Mouse (Mus musculus) liver, embryonic 12.5 days (tissue): ENCODE results near the gene Filip1. TPM values are rescaled to one million over a fixed set of nuclear protein-coding genes. Genes with fewer than 3 reads are reported as not detected.
A peak's percentile ranks its signal among the peaks of the same experiment; 100 is the strongest.

ENCODE experiments used
- ATAC-seq: fragments of 200-750 bp; cut with Nextera tagmentation; 2 replicates; pipeline ENCODE4 v1.8.0; 2017; ENCODE audit warnings: moderate number of reproducible peaks, mild to moderate bottlenecking, moderate library complexity
- H3K27ac ChIP-seq: fragments of 300-500 bp; sonication (generic); 2 replicates; pipeline ENCODE4 v1.5.1; 2016; ENCODE audit warnings: mild to moderate bottlenecking
- H3K27me3 ChIP-seq: fragments of 300-500 bp; sonication (generic); replicated peaks from 2 replicates; pipeline ENCODE4 v1.6.1; 2016; ENCODE audit warnings: mild to moderate bottlenecking, moderate library complexity
- H3K36me3 ChIP-seq: fragments of 300-500 bp; sonication (generic); 2 replicates; pipeline ENCODE4 v1.6.1; 2016; ENCODE audit warnings: mild to moderate bottlenecking, moderate library complexity
- H3K4me1 ChIP-seq: fragments of 300-500 bp; sonication (generic); 2 replicates; pipeline ENCODE4 v1.6.1; 2016
- H3K4me2 ChIP-seq: fragments of 300-500 bp; sonication (generic); 2 replicates; pipeline ENCODE4 v1.6.1; 2016; ENCODE audit warnings: mild to moderate bottlenecking, moderate library complexity
- H3K4me3 ChIP-seq: fragments of 300-500 bp; sonication (generic); 2 replicates; pipeline ENCODE4 v1.5.1; 2016; ENCODE audit warnings: mild to moderate bottlenecking, moderate library complexity
- H3K9ac ChIP-seq: fragments of 300-500 bp; sonication (generic); 2 replicates; pipeline ENCODE4 v1.6.1; 2016; ENCODE audit warnings: mild to moderate bottlenecking, moderate library complexity
- H3K9me3 ChIP-seq: fragments of 300-500 bp; sonication (generic); replicated peaks from 2 replicates; pipeline ENCODE4 v1.6.1; 2016; ENCODE audit warnings: mild to moderate bottlenecking, moderate library complexity
- WGBS: fragments of 180-500 bp; shearing (Covaris S2); methylation state at CpG from one replicate; pipeline ENCODE4 v1.1.7; 2016; ENCODE audit not compliant: insufficient replicate concordance; 5-methylcytosine and 5-hydroxymethylcytosine counted together
- polyA plus RNA-seq: library from polyadenylated mRNA; unstranded; fragments of >200 nt; fragmentation: Nextera tagmentation; extraction: Ambion mirVana; gene quantifications from 2 replicates; pipeline ENCODE4 v1.2.1, GENCODE M21; 2016

Gene Filip1
- polyA plus RNA-seq, 1 experiment from 2014 or later: 1.2 TPM

DNA sequence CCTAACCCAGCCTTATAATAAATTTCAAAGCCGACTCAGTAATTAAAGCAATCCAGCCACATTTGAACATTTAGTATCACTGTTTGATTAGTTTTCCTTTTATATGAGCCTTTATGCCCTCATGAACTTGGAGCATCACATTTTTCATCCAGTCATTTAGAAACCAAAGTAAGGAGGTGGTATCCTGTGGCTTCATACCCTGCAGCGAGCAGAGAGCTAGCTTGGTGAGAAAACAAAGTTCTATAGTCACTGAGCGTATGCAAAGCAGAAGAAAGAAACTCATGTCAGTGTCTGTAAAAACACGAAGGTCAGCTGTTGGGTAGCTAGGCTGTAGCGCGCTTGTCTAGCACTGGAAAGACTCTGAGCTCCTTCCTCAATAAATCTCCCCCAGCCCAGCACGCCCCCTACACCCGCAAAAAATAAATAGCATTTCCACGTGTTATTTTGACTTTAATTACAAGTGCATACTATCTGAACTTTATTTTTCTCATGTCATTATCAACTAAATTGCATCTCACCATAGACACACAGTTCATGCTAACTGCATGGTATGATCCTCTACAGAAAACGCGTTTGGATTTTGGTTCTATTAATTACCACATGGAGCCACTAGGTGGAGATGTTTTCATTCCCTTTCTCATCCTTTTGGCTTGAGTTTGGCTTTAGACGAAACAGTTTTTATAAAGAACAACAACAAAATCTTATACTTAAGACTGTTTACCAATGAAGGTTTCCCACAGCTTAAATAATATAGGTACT, 206.2 kb downstream of the Filip1 start:
- no peaks in the 10 kb centered on the region for H3K27me3 ChIP-seq
- no peak overlapping the region for H3K9ac ChIP-seq
- no peaks in the 10 kb centered on the region for H3K9me3 ChIP-seq
- ATAC-seq: no peak
- H3K27ac ChIP-seq: no peak overlapping the region
- WGBS: 42% methylated on average over 12 of the region's 12 CpGs
- no peaks in the 10 kb centered on the region for H3K36me3 ChIP-seq
- no peak overlapping the region for H3K4me2 ChIP-seq
- H3K4me3 ChIP-seq: no peak overlapping the region
- H3K4me1 ChIP-seq: peaks cover 14% of the 10 kb centered on the region

GRCm38 (mm10) chr9:79805426-79805825, 207.2 kb downstream of the Filip1 start:
- WGBS: 78% methylated on average over 10 of the region's 10 CpGs
- Histone ChIP-seq H3K36me3 (no peaks in the 10 kb centered on the region), H3K4me3 (no peak overlapping the region), H3K4me1 (peaks cover 14% of the 10 kb centered on the region), H3K4me2 (no peak overlapping the region), H3K9ac (no peak overlapping the region), H3K27me3 (no peaks in the 10 kb centered on the region), H3K27ac (no peak overlapping the region), H3K9me3 (no peaks in the 10 kb centered on the region)
- ATAC-seq: no peak

- 61% methylated on average over 7 of the region's 7 CpGs for WGBS
- no peak overlapping the region for H3K9ac ChIP-seq
- H3K36me3 ChIP-seq: no peaks in the 10 kb centered on the region
- H3K27ac ChIP-seq: no peak overlapping the region
- peaks cover 9% of the 10 kb centered on the region for H3K4me1 ChIP-seq
- H3K4me3 ChIP-seq: no peak overlapping the region
- no peaks in the 10 kb centered on the region for H3K9me3 ChIP-seq
- ATAC-seq: no peak
- no peaks in the 10 kb centered on the region for H3K27me3 ChIP-seq
- no peak overlapping the region for H3K4me2 ChIP-seq
These were observed 216.1 kb downstream of the Filip1 start for GRCm38 (mm10) chr9:79796461-79797135.

DNA sequence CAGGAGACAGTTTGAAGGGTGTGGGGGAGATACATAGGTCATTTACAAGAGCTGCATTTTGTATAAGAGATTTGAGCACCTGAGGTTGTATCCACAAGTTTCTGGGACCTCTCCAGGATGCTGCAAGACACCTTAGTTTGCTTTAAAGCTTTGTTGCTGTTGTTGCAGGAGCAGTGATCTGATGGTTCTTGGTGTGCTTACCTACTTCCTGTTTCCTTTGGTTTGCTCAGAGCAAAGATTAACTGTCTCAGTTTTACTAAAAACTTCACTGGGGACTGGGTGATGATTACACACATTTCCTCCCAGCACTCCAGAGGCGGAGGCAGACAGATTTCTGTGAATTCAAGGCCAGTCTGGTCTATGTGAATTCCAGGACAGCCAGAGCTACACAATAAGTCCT, 217.6 kb downstream of the Filip1 start:
- no peaks in the 10 kb centered on the region for H3K27me3 ChIP-seq
- H3K4me1 ChIP-seq: peaks cover 18% of the 10 kb centered on the region
- ATAC-seq: no peak
- no peaks in the 10 kb centered on the region for H3K36me3 ChIP-seq
- H3K27ac ChIP-seq: no peak overlapping the region
- 46% methylated on average over 1 of the region's 1 CpGs for WGBS
- no peaks in the 10 kb centered on the region for H3K9me3 ChIP-seq
- no peak overlapping the region for H3K9ac ChIP-seq
- H3K4me3 ChIP-seq: no peak overlapping the region
- H3K4me2 ChIP-seq: no peak overlapping the region

GRCm38 (mm10) chr9:79792841-79793835, 219.5 kb downstream of the Filip1 start, which contains the start of gene Tmem30a:
Gene Tmem30a (minus strand): TSS chr9:79793507.
- H3K36me3 ChIP-seq: 0 out of 2 replicates have a peak, but pooled peaks cover 2% of the 10 kb centered on the region
- peak within 1 kb of the TSS; percentile 81 for H3K4me2 ChIP-seq
- peak within 1 kb of the TSS; percentile 88 for H3K9ac ChIP-seq
- H3K27me3 ChIP-seq: no peaks in the 10 kb centered on the region
- peak; percentile 97 for ATAC-seq
- peaks cover 27% of the 10 kb centered on the region for H3K4me1 ChIP-seq
- H3K9me3 ChIP-seq: no peaks in the 10 kb centered on the region
- under 1% methylated on average over 91 of the region's 91 CpGs for WGBS
- H3K4me3 ChIP-seq: peak within 1 kb of the TSS; percentile 96
- H3K27ac ChIP-seq: peak within 1 kb of the TSS; percentile 95

- no peak for ATAC-seq
- Histone ChIP-seq H3K4me3 (no peak overlapping the region), H3K9me3 (no peaks in the 10 kb centered on the region), H3K27ac (no peak overlapping the region), H3K9ac (no peak overlapping the region), H3K27me3 (no peaks in the 10 kb centered on the region), H3K4me2 (no peak overlapping the region), H3K36me3 (0 out of 2 replicates have a peak, but pooled peaks cover 2% of the 10 kb centered on the region), H3K4me1 (peaks cover 24% of the 10 kb centered on the region)
- WGBS: 73% methylated on average over 2 of the region's 2 CpGs
These were observed 226.9 kb downstream of the Filip1 start for GRCm38 (mm10) chr9:79785794-79786085.

DNA sequence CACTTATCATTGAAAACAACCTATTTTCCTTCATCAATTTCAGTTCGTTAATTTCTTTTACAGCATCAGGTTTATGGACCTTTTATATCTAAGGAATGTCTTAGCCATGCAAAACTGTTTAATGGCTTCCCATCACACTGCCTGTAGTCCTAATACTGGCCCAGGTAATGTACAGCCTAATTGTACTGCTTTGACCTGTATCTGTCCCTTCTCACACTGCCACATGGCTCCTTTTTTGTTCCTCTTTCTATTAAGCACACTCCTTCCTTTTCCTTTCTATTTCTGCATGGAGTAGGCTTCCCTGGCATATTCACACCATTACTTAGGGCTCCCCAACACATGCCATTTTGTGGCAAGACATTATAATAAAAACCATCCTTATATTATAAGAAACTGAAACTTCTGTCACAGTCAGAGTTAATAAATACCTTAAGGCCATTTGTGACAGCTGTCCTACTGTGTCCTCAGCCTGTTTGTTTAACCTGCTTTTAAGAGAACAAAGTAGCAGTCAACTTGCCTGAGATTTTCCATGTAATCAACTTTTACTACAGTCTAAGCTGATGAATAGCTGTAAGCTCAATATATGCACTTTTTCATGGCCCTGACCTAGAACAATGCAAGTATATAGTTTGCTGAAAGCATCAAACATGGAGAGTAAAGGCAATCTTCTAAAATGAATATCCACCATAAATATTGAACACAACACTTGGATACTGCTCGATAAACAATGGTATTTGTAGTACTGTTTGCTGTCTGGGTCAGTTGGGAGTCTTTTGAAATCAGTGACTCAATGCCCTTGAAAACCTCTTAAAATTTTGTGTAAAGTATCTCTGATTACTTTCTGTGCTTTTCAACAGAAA, 227.5 kb downstream of the Filip1 start:
- Histone ChIP-seq H3K9ac (no peak overlapping the region), H3K36me3 (0 out of 2 replicates have a peak, but pooled peaks cover 2% of the 10 kb centered on the region), H3K27ac (no peak overlapping the region), H3K4me1 (peaks cover 21% of the 10 kb centered on the region), H3K9me3 (no peaks in the 10 kb centered on the region), H3K4me2 (no peak overlapping the region), H3K4me3 (no peak overlapping the region), H3K27me3 (no peaks in the 10 kb centered on the region)
- ATAC-seq: no peak
- 77% methylated on average over 2 of the region's 2 CpGs for WGBS

DNA sequence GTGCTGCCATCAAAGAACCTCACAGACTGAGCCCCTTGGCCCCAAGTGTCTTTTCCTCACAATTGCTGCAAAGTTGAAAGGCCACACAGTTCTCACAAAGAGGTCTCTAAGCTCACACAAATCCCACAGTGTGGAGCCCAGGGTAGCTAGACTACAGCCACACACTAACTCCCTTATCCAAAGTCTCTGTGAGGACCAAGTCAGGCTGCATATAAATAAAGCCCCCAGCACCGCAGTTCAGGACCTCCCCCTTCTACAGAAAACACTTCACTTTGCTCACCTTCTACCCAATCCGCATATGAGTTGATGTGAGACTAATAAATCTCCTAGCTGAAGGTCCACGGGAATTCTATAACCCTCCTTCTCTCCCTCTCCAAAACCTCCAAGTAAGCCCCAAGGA, 228.2 kb downstream of the Filip1 start:
- Histone ChIP-seq H3K9me3 (no peaks in the 10 kb centered on the region), H3K4me2 (no peak overlapping the region), H3K9ac (no peak overlapping the region), H3K36me3 (0 out of 2 replicates have a peak, but pooled peaks cover 2% of the 10 kb centered on the region), H3K27me3 (no peaks in the 10 kb centered on the region), H3K4me3 (no peak overlapping the region), H3K27ac (no peak overlapping the region), H3K4me1 (peaks cover 16% of the 10 kb centered on the region; the same call in 1 of the 2 replicates)
- ATAC-seq: no peak
- 70% methylated on average over 3 of the region's 3 CpGs for WGBS

DNA sequence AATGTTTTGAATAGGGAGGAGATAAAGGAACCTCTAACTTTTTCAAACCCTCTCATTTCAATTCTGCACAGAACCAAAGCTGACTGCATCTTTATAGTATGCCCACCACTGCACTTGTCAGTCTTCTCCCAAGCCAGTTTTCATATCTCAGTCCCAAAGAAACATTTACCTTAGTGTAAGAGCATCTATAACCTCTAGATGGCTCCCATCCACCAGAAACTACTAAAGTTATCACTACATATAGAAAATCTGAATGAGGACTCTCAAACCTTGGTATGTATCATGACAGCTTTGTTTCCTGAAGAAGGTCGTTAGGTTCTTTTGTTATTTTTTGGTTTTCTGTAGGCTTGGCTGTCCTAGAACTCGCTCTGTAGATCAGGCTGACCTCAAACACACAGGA, 233.3 kb downstream of the Filip1 start:
- Histone ChIP-seq H3K4me3 (no peak overlapping the region), H3K4me1 (no peaks in the 10 kb centered on the region; the same call in 1 of the 2 replicates), H3K27ac (no peak overlapping the region), H3K27me3 (no peaks in the 10 kb centered on the region), H3K4me2 (no peak overlapping the region), H3K9ac (no peak overlapping the region), H3K9me3 (no peaks in the 10 kb centered on the region), H3K36me3 (peaks cover 15% of the 10 kb centered on the region)
- 60% methylated on average over 2 of the region's 2 CpGs for WGBS
- no peak for ATAC-seq

DNA sequence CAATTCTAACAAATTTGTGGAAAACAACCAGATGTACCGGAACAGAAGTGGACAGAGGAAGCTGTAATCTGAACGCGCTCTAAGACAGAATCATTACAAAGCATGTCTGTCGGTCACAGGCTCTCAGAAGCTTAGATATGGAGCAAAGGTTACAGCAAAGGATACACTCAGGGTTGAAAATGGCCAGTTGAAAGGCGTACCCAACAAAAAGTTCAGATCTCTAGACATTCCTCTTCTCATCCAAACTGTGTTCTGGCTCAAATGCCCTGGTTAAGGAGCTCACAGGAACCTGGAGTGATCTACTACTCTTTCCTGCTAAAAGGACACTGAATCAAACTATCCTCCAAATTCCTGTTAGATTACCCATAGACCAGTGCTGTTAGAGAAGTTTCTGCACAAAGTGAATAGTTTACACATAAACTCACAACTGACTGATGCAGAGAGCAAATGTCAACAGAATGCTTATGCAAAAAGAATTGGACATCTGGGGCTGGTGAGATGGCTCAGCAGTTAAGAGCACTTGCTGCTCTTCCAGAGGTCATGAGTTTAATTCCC, 245.6 kb downstream of the Filip1 start:
- 83% methylated on average over 5 of the region's 5 CpGs for WGBS
- no peak for ATAC-seq
- H3K27me3 ChIP-seq: no peaks in the 10 kb centered on the region

DNA sequence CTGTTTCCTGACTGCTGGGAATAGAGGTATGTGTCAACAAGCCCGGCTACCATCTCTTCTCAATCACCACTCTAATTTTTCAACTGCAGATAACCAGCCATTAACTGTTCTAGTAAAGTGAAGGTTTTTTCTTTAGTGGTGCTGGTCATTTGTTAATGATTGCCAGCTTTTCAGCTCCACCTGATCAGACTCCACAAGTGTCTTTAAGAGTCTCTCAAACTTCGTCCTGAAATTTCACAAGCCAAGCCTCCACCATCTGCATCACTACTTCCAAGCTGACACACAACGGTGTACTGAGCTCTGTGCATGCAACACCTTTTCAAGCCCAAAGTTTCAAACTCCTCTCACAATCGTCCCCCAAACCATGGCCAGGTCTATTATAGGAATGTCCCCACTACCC, 247.3 kb downstream of the Filip1 start:
- WGBS: 75% methylated on average over 4 of the region's 4 CpGs
- peaks cover 1% of the 10 kb centered on the region; the same call in 1 of the 2 replicates for H3K36me3 ChIP-seq
- no peak overlapping the region for H3K27ac ChIP-seq
- H3K4me2 ChIP-seq: no peak overlapping the region
- no peak overlapping the region for H3K9ac ChIP-seq
- ATAC-seq: no peak
- H3K4me1 ChIP-seq: peaks cover 3% of the 10 kb centered on the region; the same call in 1 of the 2 replicates
- H3K4me3 ChIP-seq: no peak overlapping the region
- H3K9me3 ChIP-seq: no peaks in the 10 kb centered on the region
- no peaks in the 10 kb centered on the region for H3K27me3 ChIP-seq

More for the DNA sequence above, 245.6 kb downstream of the Filip1 start:
- Histone ChIP-seq H3K9ac (no peak overlapping the region), H3K4me2 (no peak overlapping the region), H3K9me3 (no peaks in the 10 kb centered on the region), H3K4me3 (no peak overlapping the region), H3K4me1 (no peaks in the 10 kb centered on the region), H3K36me3 (peaks cover 6% of the 10 kb centered on the region; the same call in 1 of the 2 replicates), H3K27ac (no peak overlapping the region)
